Mouse (Mus musculus): ENCODE data around the gene Il18bp.

GRCm38 (mm10) chr7:101999461-102000151 lies 18.9 kb downstream of the Il18bp start:
- TF ChIP-seq CTCF (conservative IDR thresholded peaks at IDR 0.05; ENCODE audit: low read length) (no peak), NANOG (IDR thresholded peaks at IDR 0.05; ENCODE audit: borderline replicate concordance, low read length) (no peak), POU5F1 (IDR thresholded peaks at IDR 0.05; ENCODE audit: borderline replicate concordance, low read length) (no peak)

All from E14TG2a.4 (cell line).